In the genomic region with DNA sequence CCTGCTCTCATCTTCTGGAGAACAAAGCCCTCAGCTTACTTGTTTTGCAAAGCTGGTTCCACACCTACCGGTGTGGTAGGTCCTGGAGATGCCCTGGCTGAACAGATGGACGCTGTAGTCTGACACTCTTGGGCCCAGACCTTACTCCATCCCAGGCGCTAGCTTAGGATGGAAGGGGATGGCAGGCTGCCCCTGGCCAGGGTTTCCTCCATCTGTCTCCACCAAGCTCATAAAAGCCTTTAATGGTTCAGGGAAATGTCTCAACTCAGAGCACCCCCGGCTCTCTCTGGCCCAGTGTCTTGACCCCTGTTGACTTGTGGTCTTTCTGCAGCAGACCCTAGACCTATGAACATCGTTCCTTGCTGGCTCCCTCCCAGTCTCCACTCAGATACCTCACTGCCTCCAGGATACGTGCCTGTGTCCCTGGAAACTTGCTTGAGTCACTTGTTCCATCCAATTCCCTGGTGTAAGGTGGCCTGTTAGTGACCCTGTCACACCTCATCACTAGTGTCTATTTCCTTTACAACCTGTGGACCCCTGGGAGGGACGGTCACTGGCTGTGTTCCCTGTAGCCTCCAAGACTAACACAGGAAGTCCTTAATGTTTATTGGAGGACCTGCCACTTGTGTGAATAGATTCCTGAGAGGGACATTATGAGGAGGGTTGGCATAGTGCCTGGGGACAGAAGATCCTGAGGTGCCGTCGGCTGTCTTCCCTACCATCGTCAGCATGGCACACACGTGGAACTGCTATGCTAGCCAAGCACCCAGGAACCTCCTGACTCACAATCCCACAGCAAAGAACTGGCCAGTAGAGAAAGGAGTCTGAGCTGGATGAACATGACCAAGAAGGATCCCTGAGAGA, we compare ENCODE assay signal across 9 mouse cellular contexts. TPM values are rescaled to one million over a fixed set of nuclear protein-coding genes. Genes with fewer than 3 reads are reported as not detected.
A peak's percentile ranks its signal among the peaks of the same experiment; 100 is the strongest.
DNase-seq lines count a peak whose midpoint lies in the region; ATAC-seq and TF ChIP-seq lines count a peak whose summit lies in the region.
"Had no signal": no experiment of that assay in that cellular context is flagged by ENCODE, and none has a peak within 500 bp of the region (broad histone marks: within the 10 kb centered on the region; RNA-seq: fewer than 3 reads in every experiment).

No protein-coding gene starts in this region.

- WGBS in kidney, adult 2 months: 22% methylated on average over 11 of the region's 11 CpGs

- no peak for TF ChIP-seq POLR2A in kidney, adult 2 months (IDR thresholded peaks at IDR 0.05; ENCODE audit: low read depth, low read length)

- peaks cover 30% of the 10 kb centered on the region for H3K4me1 ChIP-seq in kidney, adult 2 months (ENCODE audit: control insufficient read depth, insufficient read depth, low read length)

- H3K36me3 ChIP-seq in kidney, adult 2 months (ENCODE audit: control insufficient read depth, insufficient read depth, low read length): no peaks in the 10 kb centered on the region
- H3K36me3 ChIP-seq: lung, embryonic 15.5 days had no signal

- H3K4me3 ChIP-seq in kidney, adult 2 months (ENCODE audit: insufficient read depth, low read depth, low read length): no peak overlapping the region
- H3K4me3 ChIP-seq: lung, embryonic 15.5 days had no signal

- no peak overlapping the region for H3K27ac ChIP-seq in kidney, adult 2 months (ENCODE audit: insufficient read depth, low read depth, low read length)
- H3K27ac ChIP-seq: lung, embryonic 15.5 days had no signal

- peak; percentile 62 for DNase-seq in kidney, adult 2 months
- no peak for DNase-seq in kidney, adult 11 months
- DNase-seq in cerebellum, adult 11-12 months: peak; percentile 97
- peak; percentile 40 for DNase-seq in heart, postnatal 4 days
- peak; percentile 43 for DNase-seq in lung, postnatal 25 days (ENCODE audit: low spot score)
- no peak for DNase-seq in thymus, postnatal 36 days
- no peak for DNase-seq in ovary, postnatal 36 days (ENCODE audit: low spot score)

- no peak for ATAC-seq in megakaryocyte progenitor cell, adult 5-6 weeks (replicated peaks; ENCODE audit: poor library complexity)

- 0 out of 2 replicates have a peak, but pooled peaks have one; percentile 1 for TF ChIP-seq CTCF in kidney, adult 2 months (conservative IDR thresholded peaks at IDR 0.05; ENCODE audit: insufficient read depth, insufficient read length, low read depth, low read length)

- no peaks in the 10 kb centered on the region for H3K27me3 ChIP-seq in kidney, adult 2 months (replicated peaks; ENCODE audit: control insufficient read depth, insufficient read depth, low read length)
- H3K27me3 ChIP-seq: lung, embryonic 15.5 days had no signal

RNA-seq across cellular contexts. Expression of a gene that starts 9.0 kb away (rescaled TPM):
- 224 and 317 TPM in 2 replicates for polyA plus RNA-seq in kidney, adult 2 months (2012; rRNA removed)
- total RNA-seq in heart, postnatal 4 days (2021): 100 to 1,000 TPM in 1 of 2 experiments, 10 to 100 TPM in 1; 97.8 to 114 TPM
- 11.8 and 14.4 TPM in 2 replicates for total RNA-seq in megakaryocyte progenitor cell, adult 5-6 weeks (2015)
- total RNA-seq in megakaryocyte progenitor cell, adult 5-6 weeks (2017): 39.4 and 40.9 TPM in 2 replicates

RNA-seq across cellular contexts. Expression of a gene that starts 26.1 kb away (rescaled TPM):
- polyA plus RNA-seq in kidney, adult 2 months (2012; rRNA removed): 27.4 and 33.2 TPM in 2 replicates
- total RNA-seq in heart, postnatal 4 days (2021): 10 to 100 TPM; 15.9 to 16.2 TPM
- 9.2 and 9.4 TPM in 2 replicates for total RNA-seq in megakaryocyte progenitor cell, adult 5-6 weeks (2015)
- 6.4 and 8.1 TPM in 2 replicates for total RNA-seq in megakaryocyte progenitor cell, adult 5-6 weeks (2017)

RNA-seq across cellular contexts. Expression of a gene that starts 31.9 kb away (rescaled TPM):
- 32.1 and 36.5 TPM in 2 replicates for polyA plus RNA-seq in kidney, adult 2 months (2012; rRNA removed)
- 10 to 100 TPM; 30.1 to 30.2 TPM for total RNA-seq in heart, postnatal 4 days (2021)
- total RNA-seq in megakaryocyte progenitor cell, adult 5-6 weeks (2015): 2.8 TPM in 2 replicates
- total RNA-seq in megakaryocyte progenitor cell, adult 5-6 weeks (2017): 2.3 and 3.1 TPM in 2 replicates

RNA-seq across cellular contexts. Expression of a gene that starts 38.7 kb away (rescaled TPM):
- polyA plus RNA-seq in kidney, adult 2 months (2012; rRNA removed): 26.6 and 31.1 TPM in 2 replicates
- total RNA-seq in heart, postnatal 4 days (2021): 1 to 10 TPM; 8.2 to 10.0 TPM
- total RNA-seq in megakaryocyte progenitor cell, adult 5-6 weeks (2015): 1.3 and 2.0 TPM in 2 replicates
- total RNA-seq in megakaryocyte progenitor cell, adult 5-6 weeks (2017): 3.2 and 3.5 TPM in 2 replicates

RNA-seq across cellular contexts. Expression of a gene that starts 41.4 kb away (rescaled TPM):
- polyA plus RNA-seq in kidney, adult 2 months (2012; rRNA removed): 0.16 and 0.65 TPM in 2 replicates
- not detected for total RNA-seq in heart, postnatal 4 days (2021)
- total RNA-seq in megakaryocyte progenitor cell, adult 5-6 weeks (2015): not detected in 2 replicates
- total RNA-seq in megakaryocyte progenitor cell, adult 5-6 weeks (2017): not detected in 2 replicates
- polyA plus RNA-seq: lung, embryonic 15.5 days had no signal

Comparison
In these comparisons a context has a peak if more than half of its experiments do, and no peak if none do; other contexts are left out.
1. DNase-seq: peak in kidney, adult 2 months (single experiment), cerebellum, adult 11-12 months (single experiment), heart, postnatal 4 days (single experiment) and lung, postnatal 25 days (single experiment); none in kidney, adult 11 months (single experiment), thymus, postnatal 36 days (0 of 2) and ovary, postnatal 36 days (single experiment).
2. RNA of a gene that starts 31.9 kb away (total RNA-seq): 30.1 to 30.2 TPM in heart, postnatal 4 days; 2.3 to 3.1 TPM in megakaryocyte progenitor cell, adult 5-6 weeks; every median in the first group is over 4 times any median in the second.